29 mouse cellular contexts compared by ENCODE assay signal in the genomic region with DNA sequence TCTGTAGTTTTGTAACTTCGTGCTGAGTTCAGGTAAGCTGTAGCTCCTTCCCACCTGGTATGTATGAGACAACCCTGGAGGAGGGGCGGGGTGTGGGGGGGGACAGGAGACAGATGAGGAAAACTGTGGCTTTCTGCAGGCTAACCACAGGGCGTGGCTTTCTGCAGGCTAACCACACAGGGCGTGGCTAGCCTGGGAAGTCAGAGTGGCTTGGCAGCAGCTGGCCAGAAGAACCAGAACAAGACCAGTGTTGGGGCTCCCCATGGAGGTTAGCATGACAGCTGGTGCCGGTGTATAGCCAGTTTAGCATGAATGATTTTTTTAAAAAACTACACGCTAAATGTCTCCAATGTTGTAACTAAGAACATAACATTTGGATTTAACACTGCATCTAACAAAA. TPM values are rescaled to one million over a fixed set of nuclear protein-coding genes. Genes with fewer than 3 reads are reported as not detected.
DNase-seq lines count a peak whose midpoint lies in the region; ATAC-seq and TF ChIP-seq lines count a peak whose summit lies in the region.
"Had no signal": no experiment of that assay in that cellular context is flagged by ENCODE, and none has a peak within 500 bp of the region (broad histone marks: within the 10 kb centered on the region; RNA-seq: fewer than 3 reads in every experiment).

No protein-coding gene starts in this region.

- no peak for TF ChIP-seq EP300 in heart, adult 2 months (IDR thresholded peaks at IDR 0.05; ENCODE audit: insufficient read depth, low read depth, low read length)
- no peak for TF ChIP-seq EP300 in stomach, postnatal 0 days (optimal IDR thresholded peaks at IDR 0.05)

- DNase-seq in heart, adult 11 months: peak; percentile 61
- no peak for DNase-seq in heart, adult 2 months
- DNase-seq in stomach, postnatal 0 days (ENCODE audit: low spot score): peak; percentile 27
- no peak for DNase-seq in hindbrain, embryonic 10.5 days (ENCODE audit: low spot score)
- no peak for DNase-seq in kidney, adult 2 months
- DNase-seq: adrenal gland, postnatal 36 days; B cell, adult 2 months; cerebellum, postnatal 25 days; forebrain, postnatal 0 days; gastrocnemius, adult 2 months; kidney, adult 11 months; kidney, postnatal 10 days; lung, postnatal 14 days; midbrain, embryonic 14.5 days; right cerebral cortex, adult 18-20 months; thymus, postnatal 36 days had no signal

- H3K27me3 ChIP-seq in heart, adult 2 months (ENCODE audit: control insufficient read depth, insufficient read depth, low read length): no peaks in the 10 kb centered on the region
- no peaks in the 10 kb centered on the region for H3K27me3 ChIP-seq in stomach, postnatal 0 days (ENCODE audit: control insufficient read depth, insufficient read depth, low read length)
- no peaks in the 10 kb centered on the region for H3K27me3 ChIP-seq in hindbrain, embryonic 10.5 days (ENCODE audit: insufficient read depth, poor library complexity, severe bottlenecking)
- H3K27me3 ChIP-seq in kidney, adult 2 months (replicated peaks; ENCODE audit: control insufficient read depth, insufficient read depth, low read length): no peaks in the 10 kb centered on the region
- H3K27me3 ChIP-seq: liver, embryonic 15.5 days had no signal

- H3K9me3 ChIP-seq in stomach, postnatal 0 days (ENCODE audit: control insufficient read depth, low read length): no peaks in the 10 kb centered on the region
- no peaks in the 10 kb centered on the region for H3K9me3 ChIP-seq in hindbrain, embryonic 10.5 days
- H3K9me3 ChIP-seq: limb, embryonic 10.5 days; liver, embryonic 15.5 days had no signal

- no peaks in the 10 kb centered on the region for H3K36me3 ChIP-seq in heart, adult 2 months (ENCODE audit: control insufficient read depth, insufficient read depth, low read length)
- no peaks in the 10 kb centered on the region for H3K36me3 ChIP-seq in stomach, postnatal 0 days (ENCODE audit: control insufficient read depth, insufficient read depth, low read length)
- H3K36me3 ChIP-seq in hindbrain, embryonic 10.5 days: no peaks in the 10 kb centered on the region
- no peaks in the 10 kb centered on the region for H3K36me3 ChIP-seq in kidney, adult 2 months (ENCODE audit: control insufficient read depth, insufficient read depth, low read length)
- H3K36me3 ChIP-seq: limb, embryonic 10.5 days; liver, embryonic 15.5 days had no signal

- peak; percentile 95 for ATAC-seq in common myeloid progenitor, adult 5-6 weeks (replicated peaks; ENCODE audit: low read depth, poor library complexity, severe bottlenecking)
- peak; percentile 90 for ATAC-seq in megakaryocyte, adult 5-6 weeks (ENCODE audit: poor library complexity, severe bottlenecking)
- ATAC-seq in stomach, postnatal 0 days (ENCODE audit: low FRiP score, low TSS enrichment): no peak
- no peak for ATAC-seq in frontal cortex, adult (ENCODE audit: low TSS enrichment)
- ATAC-seq: forebrain, postnatal 0 days had no signal

- H3K4me1 ChIP-seq in heart, adult 2 months (ENCODE audit: control insufficient read depth, insufficient read depth, low read length): no peaks in the 10 kb centered on the region
- H3K4me1 ChIP-seq in stomach, postnatal 0 days (replicated peaks; ENCODE audit: control insufficient read depth, insufficient read depth): no peaks in the 10 kb centered on the region
- no peaks in the 10 kb centered on the region for H3K4me1 ChIP-seq in hindbrain, embryonic 10.5 days (replicated peaks)
- H3K4me1 ChIP-seq in kidney, adult 2 months (ENCODE audit: control insufficient read depth, insufficient read depth, low read length): no peaks in the 10 kb centered on the region
- H3K4me1 ChIP-seq: limb, embryonic 10.5 days; liver, embryonic 15.5 days had no signal

- H3K9ac ChIP-seq in heart, adult 2 months (ENCODE audit: low read depth, low read length): no peak overlapping the region
- H3K9ac ChIP-seq in stomach, postnatal 0 days (ENCODE audit: low read length): no peak overlapping the region
- H3K9ac ChIP-seq: forebrain, postnatal 0 days; hindbrain, embryonic 14.5 days; liver, embryonic 15.5 days had no signal

- intact Hi-C loops in heart, adult 2 months (cut with DNase I): no loop called here

- TF ChIP-seq CTCF in heart, adult 2 months (IDR thresholded peaks at IDR 0.05): no peak
- TF ChIP-seq CTCF in stomach, postnatal 0 days (IDR thresholded peaks at IDR 0.05; ENCODE audit: low read depth): no peak
- no peak for TF ChIP-seq CTCF in kidney, adult 2 months (conservative IDR thresholded peaks at IDR 0.05; ENCODE audit: insufficient read depth, insufficient read length, low read depth, low read length)

- no peak overlapping the region for H3K4me3 ChIP-seq in heart, adult 2 months
- H3K4me3 ChIP-seq in stomach, postnatal 0 days (ENCODE audit: low read depth, low read length): no peak overlapping the region
- H3K4me3 ChIP-seq in hindbrain, embryonic 10.5 days: no peak overlapping the region
- no peak overlapping the region for H3K4me3 ChIP-seq in kidney, adult 2 months (ENCODE audit: insufficient read depth, low read depth, low read length)
- H3K4me3 ChIP-seq: gastrocnemius, adult 2 months; limb, embryonic 10.5 days; liver, embryonic 15.5 days had no signal

- no peak for TF ChIP-seq POLR2A in heart, adult 2 months (IDR thresholded peaks at IDR 0.05; ENCODE audit: insufficient read depth, low read depth, low read length)
- no peak for TF ChIP-seq POLR2A in kidney, adult 2 months (IDR thresholded peaks at IDR 0.05; ENCODE audit: low read depth, low read length)

- H3K79me2 ChIP-seq in heart, adult 2 months (replicated peaks; ENCODE audit: control insufficient read depth, insufficient read depth, low read length): no peaks in the 10 kb centered on the region

- WGBS in heart, adult 2 months: 65% methylated on average over 6 of the region's 6 CpGs
- 65% methylated on average over 6 of the region's 6 CpGs for WGBS in stomach, postnatal 0 days
- WGBS in hindbrain, embryonic 10.5 days: 83% methylated on average over 6 of the region's 6 CpGs
- WGBS in kidney, adult 2 months: 73% methylated on average over 6 of the region's 6 CpGs

- no peak overlapping the region for H3K4me2 ChIP-seq in stomach, postnatal 0 days (replicated peaks; ENCODE audit: low read depth)
- H3K4me2 ChIP-seq: hindbrain, embryonic 14.5 days; liver, embryonic 15.5 days had no signal

- no peak overlapping the region for H3K27ac ChIP-seq in heart, adult 2 months
- H3K27ac ChIP-seq in stomach, postnatal 0 days (replicated peaks): no peak overlapping the region
- H3K27ac ChIP-seq in hindbrain, embryonic 10.5 days: no peak overlapping the region
- H3K27ac ChIP-seq in kidney, adult 2 months (ENCODE audit: insufficient read depth, low read depth, low read length): no peak overlapping the region
- H3K27ac ChIP-seq: gastrocnemius, adult 2 months; hindbrain, embryonic 14.5 days; limb, embryonic 10.5 days; liver, embryonic 15.5 days had no signal

RNA-seq across cellular contexts. Expression of a gene that starts 2.0 kb away (rescaled TPM):
- total RNA-seq in heart, adult 2 months (2021): not detected
- not detected in 2 replicates for polyA plus RNA-seq in heart, adult 2 months (2012; rRNA removed)
- not detected in 2 replicates for total RNA-seq in common myeloid progenitor, adult 5-6 weeks (2017)
- total RNA-seq in megakaryocyte, adult 5-6 weeks (2015): not detected in 2 replicates
- total RNA-seq in megakaryocyte, adult 5-6 weeks (2017): not detected in 2 replicates
- not detected in 2 replicates for polyA plus RNA-seq in stomach, postnatal 0 days (2015; fragmentation: Nextera tagmentation; extraction: Ambion mirVana)
- not detected in 2 replicates for polyA plus RNA-seq in hindbrain, embryonic 10.5 days (2016; fragmentation: Nextera tagmentation; extraction: Ambion mirVana)
- polyA plus RNA-seq in kidney, adult 2 months (2012; rRNA removed): not detected in 2 replicates
- total RNA-seq: adrenal gland, postnatal 36 days; forebrain, postnatal 0 days; gastrocnemius, adult 2 months; heart, adult 8-10 months; layer of hippocampus, adult 8-10 months; left cerebral cortex, adult 18-20 months had no signal
- polyA plus RNA-seq: embryonic facial prominence, embryonic 11.5 days; forebrain, postnatal 0 days; heart, postnatal 0 days; hindbrain, embryonic 14.5 days; limb, embryonic 10.5 days; liver, embryonic 15.5 days; midbrain, embryonic 14.5 days; spleen, adult 2 months; testis, adult 2 months had no signal

RNA-seq across cellular contexts. Expression of a gene that starts 32.2 kb away (rescaled TPM):
- not detected for total RNA-seq in heart, adult 2 months (2021)
- not detected in 2 replicates for polyA plus RNA-seq in heart, adult 2 months (2012; rRNA removed)
- total RNA-seq in common myeloid progenitor, adult 5-6 weeks (2017): not detected in 2 replicates
- not detected in 2 replicates for total RNA-seq in megakaryocyte, adult 5-6 weeks (2015)
- total RNA-seq in megakaryocyte, adult 5-6 weeks (2017): not detected in 2 replicates
- not detected in 2 replicates for polyA plus RNA-seq in stomach, postnatal 0 days (2015; fragmentation: Nextera tagmentation; extraction: Ambion mirVana)
- not detected in 2 replicates for polyA plus RNA-seq in hindbrain, embryonic 10.5 days (2016; fragmentation: Nextera tagmentation; extraction: Ambion mirVana)
- polyA plus RNA-seq in kidney, adult 2 months (2012; rRNA removed): not detected in 2 replicates
- total RNA-seq: adrenal gland, postnatal 36 days; forebrain, postnatal 0 days; gastrocnemius, adult 2 months; heart, adult 8-10 months; layer of hippocampus, adult 8-10 months; left cerebral cortex, adult 18-20 months had no signal
- polyA plus RNA-seq: embryonic facial prominence, embryonic 11.5 days; forebrain, postnatal 0 days; heart, postnatal 0 days; hindbrain, embryonic 14.5 days; limb, embryonic 10.5 days; liver, embryonic 15.5 days; midbrain, embryonic 14.5 days; spleen, adult 2 months; testis, adult 2 months had no signal

RNA-seq across cellular contexts. Expression of a gene that starts 38.9 kb away (rescaled TPM):
- not detected for total RNA-seq in heart, adult 2 months (2021)
- not detected in 2 replicates for polyA plus RNA-seq in heart, adult 2 months (2012; rRNA removed)
- not detected in 2 replicates for total RNA-seq in common myeloid progenitor, adult 5-6 weeks (2017)
- not detected in 2 replicates for total RNA-seq in megakaryocyte, adult 5-6 weeks (2015)
- total RNA-seq in megakaryocyte, adult 5-6 weeks (2017): not detected in 2 replicates
- not detected in 2 replicates for polyA plus RNA-seq in stomach, postnatal 0 days (2015; fragmentation: Nextera tagmentation; extraction: Ambion mirVana)
- polyA plus RNA-seq in hindbrain, embryonic 10.5 days (2016; fragmentation: Nextera tagmentation; extraction: Ambion mirVana): not detected in 2 replicates
- not detected in 2 replicates for polyA plus RNA-seq in kidney, adult 2 months (2012; rRNA removed)
- total RNA-seq: adrenal gland, postnatal 36 days; forebrain, postnatal 0 days; gastrocnemius, adult 2 months; heart, adult 8-10 months; layer of hippocampus, adult 8-10 months; left cerebral cortex, adult 18-20 months had no signal
- polyA plus RNA-seq: embryonic facial prominence, embryonic 11.5 days; forebrain, postnatal 0 days; heart, postnatal 0 days; hindbrain, embryonic 14.5 days; limb, embryonic 10.5 days; liver, embryonic 15.5 days; midbrain, embryonic 14.5 days; spleen, adult 2 months; testis, adult 2 months had no signal

RNA-seq across cellular contexts. Expression of a gene that starts 46.7 kb away (rescaled TPM):
- not detected for total RNA-seq in heart, adult 2 months (2021)
- polyA plus RNA-seq in heart, adult 2 months (2012; rRNA removed): not detected in 2 replicates
- total RNA-seq in common myeloid progenitor, adult 5-6 weeks (2017): not detected in 2 replicates
- not detected in 2 replicates for total RNA-seq in megakaryocyte, adult 5-6 weeks (2015)
- not detected in 2 replicates for total RNA-seq in megakaryocyte, adult 5-6 weeks (2017)
- not detected in 2 replicates for polyA plus RNA-seq in stomach, postnatal 0 days (2015; fragmentation: Nextera tagmentation; extraction: Ambion mirVana)
- polyA plus RNA-seq in hindbrain, embryonic 10.5 days (2016; fragmentation: Nextera tagmentation; extraction: Ambion mirVana): not detected in 2 replicates
- polyA plus RNA-seq in kidney, adult 2 months (2012; rRNA removed): not detected in 2 replicates
- total RNA-seq: adrenal gland, postnatal 36 days; forebrain, postnatal 0 days; gastrocnemius, adult 2 months; heart, adult 8-10 months; layer of hippocampus, adult 8-10 months; left cerebral cortex, adult 18-20 months had no signal
- polyA plus RNA-seq: embryonic facial prominence, embryonic 11.5 days; forebrain, postnatal 0 days; heart, postnatal 0 days; hindbrain, embryonic 14.5 days; limb, embryonic 10.5 days; liver, embryonic 15.5 days; midbrain, embryonic 14.5 days; spleen, adult 2 months had no signal

RNA-seq across cellular contexts. Expression of a gene that starts 55.8 kb away (rescaled TPM):
- total RNA-seq in heart, adult 2 months (2021): not detected
- not detected in 2 replicates for polyA plus RNA-seq in heart, adult 2 months (2012; rRNA removed)
- total RNA-seq in common myeloid progenitor, adult 5-6 weeks (2017): not detected in 2 replicates
- total RNA-seq in megakaryocyte, adult 5-6 weeks (2015): not detected in 2 replicates
- not detected in 2 replicates for total RNA-seq in megakaryocyte, adult 5-6 weeks (2017)
- polyA plus RNA-seq in stomach, postnatal 0 days (2015; fragmentation: Nextera tagmentation; extraction: Ambion mirVana): not detected in 2 replicates
- not detected in 2 replicates for polyA plus RNA-seq in hindbrain, embryonic 10.5 days (2016; fragmentation: Nextera tagmentation; extraction: Ambion mirVana)
- polyA plus RNA-seq in kidney, adult 2 months (2012; rRNA removed): not detected in 2 replicates
- total RNA-seq: adrenal gland, postnatal 36 days; forebrain, postnatal 0 days; gastrocnemius, adult 2 months; heart, adult 8-10 months; layer of hippocampus, adult 8-10 months; left cerebral cortex, adult 18-20 months had no signal
- polyA plus RNA-seq: embryonic facial prominence, embryonic 11.5 days; forebrain, postnatal 0 days; heart, postnatal 0 days; hindbrain, embryonic 14.5 days; limb, embryonic 10.5 days; liver, embryonic 15.5 days; midbrain, embryonic 14.5 days; spleen, adult 2 months had no signal

Comparison
In these comparisons a context has a peak if more than half of its experiments do, and no peak if none do; other contexts are left out.
1. DNase-seq: peak in heart, adult 11 months (single experiment) and stomach, postnatal 0 days (single experiment); none in heart, adult 2 months (0 of 2), hindbrain, embryonic 10.5 days (single experiment) and kidney, adult 2 months (single experiment).
2. ATAC-seq: peak in common myeloid progenitor, adult 5-6 weeks (single experiment) and megakaryocyte, adult 5-6 weeks (single experiment); none in stomach, postnatal 0 days (single experiment) and frontal cortex, adult (single experiment).